Mouse (Mus musculus) cortical plate, adult 2 months (tissue): Measurements from ENCODE around the gene Hnrnpul1.

ENCODE experiments used
- CTCF ChIP-seq: fragments of 200-500 bp; IDR thresholded peaks from 2 replicates; pipeline ENCODE4 v1.5.1; 2011; ENCODE audit warnings: mild to moderate bottlenecking, control low read depth, low read length; ENCODE audit not compliant: insufficient read depth; ENCODE audit errors: extremely low read depth
- POLR2A ChIP-seq: fragments of 200-500 bp; IDR thresholded peaks from 2 replicates; pipeline ENCODE4 v1.6.1; 2011; ENCODE audit warnings: mild to moderate bottlenecking, low read length, control low read depth; ENCODE audit not compliant: insufficient read depth; ENCODE audit errors: extremely low read depth

- TF ChIP-seq POLR2A (no peak), CTCF (no peak)
Observed at GRCm38 (mm10) chr7:25683474-25684180, 70.9 kb downstream of the Hnrnpul1 start.
